1 mouse cellular context compared by ENCODE assay signal in genomic region chr2:24974906-24975703, GRCm38 (mm10).
A peak's percentile ranks its signal among the peaks of the same experiment; 100 is the strongest.
TF ChIP-seq lines count a peak whose summit lies in the region.

TSS of gene Mrpl41 (minus strand) at chr2:24975098.

TF ChIP-seq in CH12.LX, 34 proteins besides CTCF, POLR2A, EP300 and RAD21 (continued from another document):
- peak; percentile 83; the same call in 1 of the 2 replicates for TF ChIP-seq MXI1 (IDR thresholded peaks at IDR 0.05; ENCODE audit: low read depth, low read length)
- TF ChIP-seq CHD1 (IDR thresholded peaks at IDR 0.05; ENCODE audit: low read depth, low read length) = peak; percentile 73
- TF ChIP-seq USF1 (IDR thresholded peaks at IDR 0.05; ENCODE audit: low read depth, low read length) = no peak
- TF ChIP-seq SIN3A (IDR thresholded peaks at IDR 0.05; ENCODE audit: low read length) = peak; percentile 67
- TF ChIP-seq CHD2 (IDR thresholded peaks at IDR 0.05; ENCODE audit: low read length) = peak; percentile 81
- peak; percentile 80; the same call in 1 of the 2 replicates for TF ChIP-seq NELFE (IDR thresholded peaks at IDR 0.05; ENCODE audit: low read depth, low read length)
TF ChIP-seq in CH12.LX: peak in this region for 17.
